Mouse (Mus musculus): ENCODE data around the gene Tmed2. TPM values are rescaled to one million over a fixed set of nuclear protein-coding genes. Genes with fewer than 3 reads are reported as not detected.
A peak's percentile ranks its signal among the peaks of the same experiment; 100 is the strongest.
"Not testable (repeated sequence)": the region's sequence is repeated elsewhere in the genome, so short reads cannot be mapped to it uniquely, and the experiment has no call there.

Tmed2 gene
- polyA plus RNA-seq, 1 experiment from 2014 or later = 649 TPM

- H3K9ac ChIP-seq (ENCODE audit: low read depth, low read length) = peak overlapping the region; percentile 84
- ATAC-seq; H3K27me3 ChIP-seq (replicated peaks; ENCODE audit: control insufficient read depth, insufficient read depth, low read length); H3K9me3 ChIP-seq (ENCODE audit: control insufficient read depth, low read length); H3K36me3 ChIP-seq (ENCODE audit: control insufficient read depth, insufficient read depth, low read length); H3K4me1 ChIP-seq (ENCODE audit: control insufficient read depth, insufficient read depth, low read length): not testable (repeated sequence)
- peak overlapping the region; percentile 82 for H3K27ac ChIP-seq (ENCODE audit: low read length)
- peak overlapping the region; percentile 68 for H3K4me2 ChIP-seq (ENCODE audit: low read depth, low read length)
- H3K4me3 ChIP-seq (ENCODE audit: low read length) = peak overlapping the region; percentile 92
- WGBS = 24% methylated on average over 5 of the region's 5 CpGs
Measured at GRCm38 (mm10) chr5:124551349-124552093, 11.0 kb downstream of the Tmed2 start.

- Histone ChIP-seq H3K9me3 (ENCODE audit: control insufficient read depth, low read length) (no peaks in the 10 kb centered on the region), H3K4me1 (ENCODE audit: control insufficient read depth, insufficient read depth, low read length) (peaks cover 8% of the 10 kb centered on the region; the same call in 1 of the 2 replicates), H3K27ac (ENCODE audit: low read length) (peak overlapping the region; percentile 82), H3K27me3 (replicated peaks; ENCODE audit: control insufficient read depth, insufficient read depth, low read length) (no peaks in the 10 kb centered on the region), H3K36me3 (ENCODE audit: control insufficient read depth, insufficient read depth, low read length) (peaks cover 9% of the 10 kb centered on the region), H3K4me3 (ENCODE audit: low read length) (peak overlapping the region; percentile 92), H3K4me2 (ENCODE audit: low read depth, low read length) (peak overlapping the region; percentile 68), H3K9ac (ENCODE audit: low read depth, low read length) (peak overlapping the region; percentile 84)
- 7% methylated on average over 9 of the region's 9 CpGs for WGBS
- no peak for ATAC-seq
Measured at GRCm38 (mm10) chr5:124552094-124552472, 11.6 kb downstream of the Tmed2 start.

DNA sequence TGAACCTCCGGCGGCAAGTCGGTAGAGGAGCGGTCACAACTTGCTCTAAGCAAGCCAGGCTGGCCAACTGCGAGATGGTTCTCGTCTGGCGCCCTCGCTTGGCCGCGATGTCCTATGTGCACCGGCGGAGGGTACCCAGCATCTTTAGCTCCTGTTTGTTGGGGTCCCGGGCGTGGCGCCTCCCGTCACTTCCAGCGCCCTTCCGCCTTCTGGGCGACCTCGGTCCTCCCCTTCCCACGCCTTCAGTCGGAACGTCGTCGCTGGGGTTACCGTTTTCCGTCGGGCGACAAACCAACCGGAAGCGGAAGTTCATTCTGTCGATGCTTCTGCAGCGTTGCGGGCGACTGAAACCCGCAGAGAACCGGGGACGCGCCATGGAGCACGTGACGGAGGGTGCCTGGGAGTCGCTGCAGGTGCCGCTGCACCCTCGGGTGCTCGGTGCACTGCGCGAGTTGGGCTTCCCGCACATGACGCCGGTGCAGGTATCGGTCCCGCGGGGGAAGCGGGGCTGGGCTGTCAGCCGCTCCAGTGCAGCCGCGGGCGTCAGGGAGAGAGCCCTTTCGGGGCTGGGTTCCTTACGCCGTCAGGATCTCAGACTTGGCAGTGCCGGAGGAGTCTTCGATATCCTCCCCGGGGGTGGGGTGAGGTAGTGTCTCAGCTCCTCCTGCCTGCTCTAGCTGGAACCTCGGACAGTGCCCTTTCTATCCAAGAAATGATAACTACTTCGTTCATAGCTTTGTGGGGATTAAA lies 12.2 kb downstream of the Tmed2 start, which contains the start of gene Ddx55:
TSS of gene Ddx55 (plus strand) at position 307 of the 750 bp plus-strand sequence.
- H3K4me2 ChIP-seq (ENCODE audit: low read depth, low read length) = peak within 1 kb of the TSS; percentile 71
- H3K27ac ChIP-seq (ENCODE audit: low read length) = peak within 1 kb of the TSS; percentile 82
- ATAC-seq = peak; percentile 89
- H3K9ac ChIP-seq (ENCODE audit: low read depth, low read length) = peak within 1 kb of the TSS; percentile 84
- H3K27me3 ChIP-seq (replicated peaks; ENCODE audit: control insufficient read depth, insufficient read depth, low read length) = no peaks in the 10 kb centered on the region
- H3K4me1 ChIP-seq (ENCODE audit: control insufficient read depth, insufficient read depth, low read length) = peaks cover 8% of the 10 kb centered on the region; the same call in 1 of the 2 replicates
- H3K4me3 ChIP-seq (ENCODE audit: low read length) = peak within 1 kb of the TSS; percentile 92
- H3K9me3 ChIP-seq (ENCODE audit: control insufficient read depth, low read length) = no peaks in the 10 kb centered on the region
- under 1% methylated on average over 66 of the region's 66 CpGs for WGBS
- peaks cover 9% of the 10 kb centered on the region for H3K36me3 ChIP-seq (ENCODE audit: control insufficient read depth, insufficient read depth, low read length)

DNA sequence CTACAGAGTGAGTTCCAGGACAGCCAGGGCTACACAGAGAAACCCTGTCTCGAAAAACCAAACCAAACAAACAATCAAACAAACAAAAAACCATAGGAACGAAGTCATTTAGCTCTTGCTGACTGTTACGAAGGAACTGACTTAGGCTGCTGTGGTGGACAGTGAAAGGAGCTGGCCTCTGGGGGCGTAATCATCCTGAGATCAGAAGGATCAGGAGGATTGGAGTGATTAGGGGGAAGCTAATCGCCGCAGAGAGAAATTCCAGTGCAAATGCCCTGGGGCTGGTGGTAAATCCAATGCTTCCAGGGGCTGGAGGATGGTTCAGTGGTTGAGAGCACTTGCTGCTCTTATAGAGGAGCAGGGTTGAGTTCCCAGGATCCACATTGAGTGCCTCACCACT lies 13.1 kb downstream of the Tmed2 start:
- Histone ChIP-seq H3K36me3 (ENCODE audit: control insufficient read depth, insufficient read depth, low read length) (peaks cover 11% of the 10 kb centered on the region), H3K9ac (ENCODE audit: low read depth, low read length) (peak overlapping the region; percentile 84; the same call in 1 of the 2 replicates), H3K27ac (ENCODE audit: low read length) (no peak overlapping the region), H3K4me2 (ENCODE audit: low read depth, low read length) (peak overlapping the region; percentile 71), H3K4me3 (ENCODE audit: low read length) (peak overlapping the region; percentile 92), H3K4me1 (ENCODE audit: control insufficient read depth, insufficient read depth, low read length) (peaks cover 8% of the 10 kb centered on the region; the same call in 1 of the 2 replicates), H3K27me3 (replicated peaks; ENCODE audit: control insufficient read depth, insufficient read depth, low read length) (no peaks in the 10 kb centered on the region), H3K9me3 (ENCODE audit: control insufficient read depth, low read length) (no peaks in the 10 kb centered on the region)
- no peak for ATAC-seq
- 62% methylated on average over 6 of the region's 6 CpGs for WGBS

DNA sequence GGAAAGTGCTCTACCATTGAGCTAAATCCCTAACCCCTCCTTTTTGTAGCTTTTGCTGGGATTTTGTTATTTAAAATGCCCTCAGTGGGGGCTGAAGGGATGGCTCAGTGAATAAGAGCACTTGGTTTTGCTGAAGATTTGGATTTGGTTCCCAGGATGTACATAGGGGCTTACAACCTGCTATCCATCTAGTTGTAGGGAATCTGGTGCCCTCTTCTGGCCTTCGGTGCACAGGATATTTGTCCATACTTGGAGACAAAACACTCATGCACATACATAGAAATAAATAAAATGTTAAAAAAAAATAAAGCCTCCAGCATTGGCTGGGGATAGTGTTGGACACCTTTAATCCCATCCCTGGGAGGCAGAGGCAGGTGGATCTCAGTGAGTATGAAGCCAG lies 14.7 kb downstream of the Tmed2 start:
- no peaks in the 10 kb centered on the region for H3K9me3 ChIP-seq (ENCODE audit: control insufficient read depth, low read length)
- no peak overlapping the region for H3K9ac ChIP-seq (ENCODE audit: low read depth, low read length)
- H3K36me3 ChIP-seq (ENCODE audit: control insufficient read depth, insufficient read depth, low read length) = peaks cover 15% of the 10 kb centered on the region
- no peak overlapping the region for H3K4me2 ChIP-seq (ENCODE audit: low read depth, low read length)
- H3K4me3 ChIP-seq (ENCODE audit: low read length) = no peak overlapping the region
- 68% methylated on average over 1 of the region's 1 CpGs for WGBS
- no peaks in the 10 kb centered on the region for H3K27me3 ChIP-seq (replicated peaks; ENCODE audit: control insufficient read depth, insufficient read depth, low read length)
- no peak for ATAC-seq
- H3K27ac ChIP-seq (ENCODE audit: low read length) = no peak overlapping the region
- H3K4me1 ChIP-seq (ENCODE audit: control insufficient read depth, insufficient read depth, low read length) = peaks cover 8% of the 10 kb centered on the region; the same call in 1 of the 2 replicates

GRCm38 (mm10) chr5:124571068-124571467 lies 30.6 kb downstream of the Tmed2 start:
- Histone ChIP-seq H3K27ac (ENCODE audit: low read length) (no peak overlapping the region), H3K4me3 (ENCODE audit: low read length) (no peak overlapping the region), H3K9ac (ENCODE audit: low read depth, low read length) (no peak overlapping the region), H3K4me2 (ENCODE audit: low read depth, low read length) (no peak overlapping the region), H3K9me3 (ENCODE audit: control insufficient read depth, low read length) (no peaks in the 10 kb centered on the region), H3K27me3 (replicated peaks; ENCODE audit: control insufficient read depth, insufficient read depth, low read length) (no peaks in the 10 kb centered on the region), H3K4me1 (ENCODE audit: control insufficient read depth, insufficient read depth, low read length) (no peaks in the 10 kb centered on the region; the same call in 1 of the 2 replicates), H3K36me3 (ENCODE audit: control insufficient read depth, insufficient read depth, low read length) (peaks cover 34% of the 10 kb centered on the region)
- ATAC-seq = no peak
- 82% methylated on average over 12 of the region's 12 CpGs for WGBS

DNA sequence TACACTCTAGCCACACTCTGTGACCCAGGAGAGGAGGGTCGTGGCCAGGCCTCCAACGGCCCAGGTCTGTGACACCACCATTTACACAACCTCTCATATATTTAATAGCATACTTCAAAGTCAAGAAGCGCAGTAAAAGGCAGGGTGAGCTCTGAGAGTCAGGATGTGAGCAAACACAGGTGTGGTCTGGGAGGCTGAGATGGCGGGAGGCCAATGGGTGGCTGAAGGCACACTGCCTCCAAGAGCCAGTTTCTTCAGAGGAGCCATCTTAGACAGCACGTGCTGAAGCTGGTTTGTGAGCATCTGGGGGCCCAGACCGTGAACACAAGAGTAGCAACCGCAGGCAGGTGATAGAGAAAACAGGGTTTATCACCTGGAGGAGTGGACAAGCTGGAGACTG lies 35.0 kb downstream of the Tmed2 start:
- no peak overlapping the region for H3K9ac ChIP-seq (ENCODE audit: low read depth, low read length)
- ATAC-seq = peak; percentile 22
- peaks cover 6% of the 10 kb centered on the region; the same call in 1 of the 2 replicates for H3K4me1 ChIP-seq (ENCODE audit: control insufficient read depth, insufficient read depth, low read length)
- H3K36me3 ChIP-seq (ENCODE audit: control insufficient read depth, insufficient read depth, low read length) = peaks cover 18% of the 10 kb centered on the region
- WGBS = 68% methylated on average over 7 of the region's 7 CpGs
- H3K4me3 ChIP-seq (ENCODE audit: low read length) = no peak overlapping the region
- H3K4me2 ChIP-seq (ENCODE audit: low read depth, low read length) = no peak overlapping the region
- H3K9me3 ChIP-seq (ENCODE audit: control insufficient read depth, low read length) = no peaks in the 10 kb centered on the region
- no peaks in the 10 kb centered on the region for H3K27me3 ChIP-seq (replicated peaks; ENCODE audit: control insufficient read depth, insufficient read depth, low read length)
- 0 out of 2 replicates have a peak overlapping the region, but pooled peaks have one; percentile 4 for H3K27ac ChIP-seq (ENCODE audit: low read length)

DNA sequence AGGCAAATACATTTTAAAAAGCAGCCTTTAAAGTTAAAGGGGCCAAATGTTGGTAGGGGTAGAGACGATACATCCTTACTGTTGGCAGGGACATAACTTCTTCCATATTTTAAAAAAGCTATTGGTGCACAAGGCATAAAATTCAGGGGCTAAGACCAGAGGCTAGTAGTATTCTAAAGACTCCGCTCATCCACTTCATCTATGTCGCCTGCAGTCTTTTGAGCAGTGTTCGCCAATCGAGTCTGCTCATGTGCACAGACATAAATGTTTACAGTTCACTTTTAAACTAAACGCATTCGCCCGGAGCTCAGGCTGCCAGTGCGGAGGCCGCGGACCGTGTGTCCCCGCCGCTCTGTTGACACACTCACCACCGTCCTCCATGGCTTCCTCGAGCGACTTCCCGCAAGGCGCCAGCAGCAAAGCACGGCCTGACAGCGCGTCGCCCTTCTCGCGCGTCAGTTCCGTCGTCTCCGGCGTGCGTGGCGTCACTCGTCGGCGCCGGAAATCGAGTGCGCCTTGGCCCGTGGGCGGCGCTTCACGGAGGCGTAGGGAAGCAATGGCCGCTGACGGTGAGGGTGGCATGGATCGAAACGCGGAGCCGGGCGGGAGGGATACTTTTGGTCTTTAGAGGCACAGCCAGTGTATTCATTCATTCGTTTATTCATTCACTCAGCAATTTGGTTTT lies 38.3 kb downstream of the Tmed2 start, which contains the start of the genes Eif2b1 and Gtf2h3:
TSS of gene Eif2b1 (minus strand) at position 499 of the 685 bp plus-strand sequence.
TSS of gene Gtf2h3 (plus strand) at position 508 of the 685 bp plus-strand sequence.
- Histone ChIP-seq H3K27ac (ENCODE audit: low read length) (0 out of 2 replicates have a peak within 1 kb of the TSS, but pooled peaks have one; percentile 31), H3K27me3 (replicated peaks; ENCODE audit: control insufficient read depth, insufficient read depth, low read length) (no peaks in the 10 kb centered on the region), H3K4me3 (ENCODE audit: low read length) (peak within 1 kb of the TSS; percentile 78), H3K4me2 (ENCODE audit: low read depth, low read length) (peak within 1 kb of the TSS; percentile 87), H3K9me3 (ENCODE audit: control insufficient read depth, low read length) (no peaks in the 10 kb centered on the region), H3K36me3 (ENCODE audit: control insufficient read depth, insufficient read depth, low read length) (peaks cover 1% of the 10 kb centered on the region; the same call in 1 of the 2 replicates), H3K4me1 (ENCODE audit: control insufficient read depth, insufficient read depth, low read length) (peaks cover 6% of the 10 kb centered on the region; the same call in 1 of the 2 replicates), H3K9ac (ENCODE audit: low read depth, low read length) (peak within 1 kb of the TSS; percentile 76)
- peak; percentile 93 for ATAC-seq
- WGBS = under 1% methylated on average over 51 of the region's 51 CpGs

Data from intestine, embryonic 16.5 days (tissue).